Mouse (Mus musculus) heart, embryonic 14.5 days (tissue): ENCODE data around the gene Lemd1. TPM values are rescaled to one million over a fixed set of nuclear protein-coding genes. Genes with fewer than 3 reads are reported as not detected.

Source experiments
- ATAC-seq: fragments of 200-750 bp; cut with Nextera tagmentation; 2 replicates; pipeline ENCODE4 v1.8.0; 2017; ENCODE audit warnings: low read depth, moderate TSS enrichment; ENCODE audit not compliant: insufficient number of reproducible peaks, insufficient read depth, low FRiP score
- H3K27ac ChIP-seq, 2 experiments: fragments of 200-500 bp in 1 of 2; fragments of 300-500 bp in 1 of 2; sonication (generic) in 1 of 2; replicated peaks in 1 of 2; 2 replicates each; pipeline ENCODE4 v1.5.1; 2012 to 2014; ENCODE audit warnings: low read depth in 2 of 2, low read length in 2 of 2, control low read depth in 1 of 2, mild to moderate bottlenecking in 1 of 2, mixed read lengths in 1 of 2; ENCODE audit not compliant: control insufficient read depth in 1 of 2, insufficient read depth in 1 of 2
- H3K27me3 ChIP-seq: fragments of 300-500 bp; sonication (generic); 2 replicates; pipeline ENCODE4 v1.6.1; 2014; ENCODE audit warnings: mild to moderate bottlenecking, low read length, control low read depth; ENCODE audit not compliant: control insufficient read depth, insufficient read depth
- H3K36me3 ChIP-seq: fragments of 300-500 bp; sonication (generic); 2 replicates; pipeline ENCODE4 v1.6.1; 2014; ENCODE audit warnings: mild to moderate bottlenecking, control low read depth, low read length, mixed read lengths; ENCODE audit not compliant: control insufficient read depth, insufficient read depth
- H3K4me1 ChIP-seq, 2 experiments: fragments of 200-500 bp in 1 of 2; fragments of 300-500 bp in 1 of 2; sonication (generic) in 1 of 2; 2 replicates each; pipeline ENCODE4 v1.6.1; 2012 to 2014; ENCODE audit warnings: low read length in 2 of 2, control low read depth in 1 of 2, mixed read lengths in 1 of 2; ENCODE audit not compliant: control insufficient read depth in 2 of 2, insufficient read depth in 2 of 2
- H3K4me2 ChIP-seq: fragments of 300-500 bp; sonication (generic); 2 replicates; pipeline ENCODE4 v1.6.1; 2014; ENCODE audit warnings: mild to moderate bottlenecking, low read length
- H3K4me3 ChIP-seq, 2 experiments: fragments of 200-500 bp in 1 of 2; fragments of 300-500 bp in 1 of 2; sonication (generic) in 1 of 2; 2 replicates each; pipeline ENCODE4 v1.5.1; 2012 to 2014; ENCODE audit warnings: low read length in 2 of 2, mild to moderate bottlenecking in 2 of 2, control low read depth in 1 of 2, low read depth in 1 of 2, moderate library complexity in 1 of 2; ENCODE audit not compliant: control insufficient read depth in 1 of 2, insufficient read depth in 1 of 2
- H3K9ac ChIP-seq: fragments of 300-500 bp; sonication (generic); 2 replicates; pipeline ENCODE4 v1.6.1; 2014; ENCODE audit warnings: mild to moderate bottlenecking, low read length
- H3K9me3 ChIP-seq: fragments of 300-500 bp; sonication (generic); 2 replicates; pipeline ENCODE4 v1.6.1; 2016; ENCODE audit warnings: low read length, control low read depth; ENCODE audit not compliant: control insufficient read depth
- WGBS: fragments of 180-500 bp; shearing (Covaris S2); extraction: QIAGEN DNeasy Blood & Tissue Kit; methylation state at CpG from one replicate; pipeline ENCODE4 v1.1.7; 2014; 5-methylcytosine and 5-hydroxymethylcytosine counted together
- polyA plus RNA-seq: library from polyadenylated mRNA; unstranded; fragments of >200 nt; fragmentation: Nextera tagmentation; extraction: Ambion mirVana; gene quantifications from 2 replicates; pipeline ENCODE4 v1.2.1, GENCODE M21; 2014

The Lemd1 gene
- polyA plus RNA-seq, 1 experiment from 2014 or later = not detected

DNA sequence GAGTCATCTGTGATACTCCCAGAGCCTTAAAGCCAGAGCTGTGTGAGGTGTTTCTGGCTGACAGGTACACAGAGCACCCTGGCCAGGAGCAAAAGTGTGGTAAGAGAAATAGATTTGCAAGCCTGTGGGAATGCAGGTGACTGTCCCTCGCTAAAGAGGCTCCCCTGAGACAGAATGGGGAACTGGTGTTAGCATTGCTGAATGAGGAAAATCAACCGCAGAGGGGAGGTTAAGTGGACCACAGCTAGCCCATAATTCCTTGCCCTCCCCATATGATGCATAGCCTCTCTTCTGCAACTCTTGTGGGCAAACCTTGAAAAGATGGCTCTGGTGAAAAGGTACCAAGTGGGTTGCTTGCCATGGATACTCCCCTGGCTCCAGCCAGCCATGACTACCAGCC is 41.8 kb upstream of the Lemd1 start:
- no peak overlapping the region for H3K4me2 ChIP-seq
- H3K27ac ChIP-seq = no peak overlapping the region
- H3K4me3 ChIP-seq = no peak overlapping the region
- H3K9me3 ChIP-seq = no peaks in the 10 kb centered on the region
- H3K27me3 ChIP-seq = no peaks in the 10 kb centered on the region
- no peak for ATAC-seq
- peaks cover 29 to 37% of the 10 kb centered on the region in 2 experiments for H3K4me1 ChIP-seq
- no peaks in the 10 kb centered on the region for H3K36me3 ChIP-seq
- WGBS = 78% methylated on average over 2 of the region's 2 CpGs
- H3K9ac ChIP-seq = no peak overlapping the region

DNA sequence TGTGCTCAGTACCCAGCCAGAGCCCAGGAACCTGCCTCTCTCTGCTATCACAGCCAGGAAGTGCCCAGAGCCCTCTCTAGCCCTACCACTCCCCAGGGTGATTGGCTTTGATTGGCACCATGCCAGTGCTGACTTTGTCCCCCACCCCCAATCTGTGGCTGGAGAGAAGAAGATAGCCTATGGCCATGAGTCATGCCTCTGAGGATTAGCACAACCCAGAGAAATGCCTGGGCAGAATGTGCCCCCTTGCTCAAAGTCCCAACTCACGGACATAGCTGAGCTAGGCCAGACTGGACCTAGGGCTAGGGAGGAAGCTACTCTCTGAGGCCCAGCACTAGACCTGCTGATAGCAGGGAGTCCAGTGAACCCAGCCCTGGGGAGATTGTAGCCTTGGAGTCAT is 41.1 kb upstream of the Lemd1 start:
- H3K27ac ChIP-seq = peak overlapping the region; percentile 9 to 33; a peak in 1 of 4 replicates
- peak; percentile 51 for ATAC-seq
- WGBS = 9% methylated on average over 1 of the region's 1 CpGs
- no peaks in the 10 kb centered on the region for H3K36me3 ChIP-seq
- H3K9ac ChIP-seq = peak overlapping the region; percentile 51; the same call in 1 of the 2 replicates
- H3K9me3 ChIP-seq = no peaks in the 10 kb centered on the region
- no peaks in the 10 kb centered on the region for H3K27me3 ChIP-seq
- H3K4me1 ChIP-seq = peaks cover 29 to 37% of the 10 kb centered on the region in 2 experiments
- no peak overlapping the region for H3K4me2 ChIP-seq
- H3K4me3 ChIP-seq = no peak overlapping the region

DNA sequence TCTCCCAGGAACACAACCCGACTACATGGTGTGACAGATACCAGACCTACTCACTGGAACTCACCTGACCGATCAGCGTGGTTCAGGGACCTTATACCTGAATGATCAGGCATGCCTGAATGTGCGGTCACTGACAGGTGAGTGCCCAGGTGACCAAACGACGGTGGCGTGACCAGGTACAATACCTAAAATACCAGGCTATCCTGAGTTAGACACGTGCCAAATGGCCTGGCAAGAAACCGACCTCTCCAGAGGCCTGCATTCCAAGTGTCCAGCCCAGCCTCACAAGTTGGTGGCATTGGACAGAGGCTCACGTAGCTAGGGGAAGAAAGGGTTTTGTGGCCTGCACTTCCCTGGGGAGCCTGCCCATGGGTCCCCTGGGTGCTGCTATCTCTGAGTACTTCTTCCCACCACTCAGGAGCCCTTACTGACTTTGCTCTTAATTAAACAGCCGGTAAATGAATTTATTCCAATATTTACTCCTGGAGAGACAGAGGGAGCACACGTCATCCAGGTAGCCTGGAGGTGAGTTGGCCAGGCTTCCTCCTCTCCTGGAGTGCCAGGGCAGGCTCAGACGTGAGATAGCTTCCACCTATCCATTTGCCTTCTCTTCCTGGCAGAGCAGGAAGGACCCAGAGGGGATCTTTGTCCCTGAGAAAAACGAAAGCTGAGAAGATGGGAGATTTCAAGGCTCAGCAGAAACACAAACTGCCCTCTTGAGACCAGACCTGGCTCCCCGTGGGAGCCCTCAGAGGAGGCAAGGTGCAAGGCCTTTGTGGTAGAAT is 40.2 kb upstream of the Lemd1 start:
- Histone ChIP-seq H3K9ac (0 out of 2 replicates have a peak overlapping the region, but pooled peaks have one; percentile 13), H3K4me2 (no peak overlapping the region), H3K36me3 (no peaks in the 10 kb centered on the region), H3K4me1 (peaks cover 29 to 37% of the 10 kb centered on the region in 2 experiments), H3K27ac (no peak overlapping the region), H3K27me3 (no peaks in the 10 kb centered on the region), H3K4me3 (no peak overlapping the region), H3K9me3 (no peaks in the 10 kb centered on the region)
- WGBS = 66% methylated on average over 15 of the region's 15 CpGs
- no peak for ATAC-seq

DNA sequence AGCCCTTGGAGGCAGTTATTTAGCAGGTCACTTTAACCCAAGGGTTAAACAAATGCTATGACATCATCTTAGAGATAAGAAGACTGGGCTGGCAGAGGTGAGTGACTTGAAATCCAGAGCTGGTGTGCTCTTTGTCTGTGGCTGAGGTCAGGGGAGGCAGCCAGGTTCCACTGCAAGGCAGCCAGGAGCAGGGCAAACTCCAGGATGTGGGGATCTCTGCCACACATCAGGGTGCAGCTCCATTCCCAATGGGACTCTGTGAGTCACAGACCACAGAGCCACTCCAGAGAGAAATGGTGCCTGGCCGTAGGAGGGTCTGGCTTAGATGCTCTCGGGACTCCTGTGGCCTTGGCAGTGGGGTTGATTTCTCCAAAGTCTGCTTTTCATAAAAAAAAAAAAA is 39.3 kb upstream of the Lemd1 start:
- Histone ChIP-seq H3K27ac (0 out of 4 replicates have a peak overlapping the region, but pooled peaks of 1 of the 2 experiments have one; percentile 3), H3K4me2 (0 out of 2 replicates have a peak overlapping the region, but pooled peaks have one; percentile 3), H3K9ac (peak overlapping the region; percentile 38; the same call in 1 of the 2 replicates), H3K4me3 (no peak overlapping the region), H3K27me3 (no peaks in the 10 kb centered on the region), H3K4me1 (peaks cover 29 to 37% of the 10 kb centered on the region in 2 experiments), H3K9me3 (no peaks in the 10 kb centered on the region), H3K36me3 (no peaks in the 10 kb centered on the region)
- ATAC-seq = no peak
- WGBS = 36% methylated on average over 2 of the region's 2 CpGs

DNA sequence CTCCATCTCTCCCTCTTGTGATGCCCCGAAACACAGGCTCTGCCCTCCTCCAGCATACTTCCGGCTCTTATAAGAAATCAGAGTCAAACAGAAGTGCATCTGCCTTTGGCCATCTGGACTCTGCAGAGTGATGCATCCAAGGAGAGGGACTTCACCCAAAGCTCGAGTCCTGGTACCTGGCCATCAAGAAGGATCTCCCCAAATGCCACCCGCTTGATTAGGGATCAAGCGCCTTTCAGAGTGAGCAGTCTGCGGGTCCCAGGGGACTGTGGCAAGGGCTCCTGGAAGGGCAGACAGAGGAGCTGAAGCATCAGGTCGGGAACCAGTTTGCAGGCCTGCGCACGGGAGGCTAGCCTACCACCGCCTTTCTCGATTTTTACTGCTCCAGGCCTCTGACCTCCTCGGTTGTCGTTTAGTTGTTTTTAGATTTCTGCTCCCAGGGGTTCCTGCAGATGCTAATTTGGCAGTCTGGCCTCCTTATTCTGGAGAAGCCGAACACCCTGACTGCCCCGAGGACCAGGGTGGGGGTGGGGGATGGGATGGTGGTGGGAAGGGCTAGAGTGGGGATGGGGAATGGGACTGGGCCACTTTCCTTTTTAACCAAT is 38.0 kb upstream of the Lemd1 start:
- Histone ChIP-seq H3K4me3 (no peak overlapping the region), H3K9ac (no peak overlapping the region), H3K27me3 (peaks cover 8% of the 10 kb centered on the region), H3K9me3 (no peaks in the 10 kb centered on the region), H3K4me2 (no peak overlapping the region), H3K27ac (no peak overlapping the region), H3K36me3 (no peaks in the 10 kb centered on the region), H3K4me1 (peaks cover 29 to 40% of the 10 kb centered on the region in 2 experiments)
- 56% methylated on average over 15 of the region's 15 CpGs for WGBS
- no peak for ATAC-seq

DNA sequence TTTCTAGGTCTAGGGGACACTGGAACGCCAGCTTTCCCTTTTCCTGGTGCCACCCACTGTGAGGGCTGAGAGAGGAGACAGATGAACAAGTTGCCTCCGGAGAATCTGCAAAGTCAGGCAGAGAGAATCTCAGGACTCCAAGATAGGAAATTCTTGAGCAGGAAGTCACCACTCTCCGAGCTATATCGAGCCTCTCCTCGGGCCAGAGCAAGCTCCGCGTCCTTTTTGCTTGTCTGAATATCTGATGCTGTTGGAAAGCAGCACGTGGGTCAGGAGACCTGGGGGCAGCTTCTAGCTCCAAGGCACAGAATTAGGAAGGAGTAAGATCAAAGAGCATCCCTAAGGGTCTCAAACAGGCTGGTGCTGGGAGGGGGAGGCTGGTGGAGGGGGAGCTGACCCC is 37.5 kb upstream of the Lemd1 start:
- ATAC-seq = no peak
- no peak overlapping the region for H3K27ac ChIP-seq
- no peaks in the 10 kb centered on the region for H3K9me3 ChIP-seq
- H3K27me3 ChIP-seq = peaks cover 12% of the 10 kb centered on the region
- no peak overlapping the region for H3K9ac ChIP-seq
- H3K36me3 ChIP-seq = no peaks in the 10 kb centered on the region
- no peak overlapping the region for H3K4me2 ChIP-seq
- H3K4me1 ChIP-seq = peaks cover 29 to 40% of the 10 kb centered on the region in 2 experiments
- H3K4me3 ChIP-seq = no peak overlapping the region
- 12% methylated on average over 8 of the region's 8 CpGs for WGBS

DNA sequence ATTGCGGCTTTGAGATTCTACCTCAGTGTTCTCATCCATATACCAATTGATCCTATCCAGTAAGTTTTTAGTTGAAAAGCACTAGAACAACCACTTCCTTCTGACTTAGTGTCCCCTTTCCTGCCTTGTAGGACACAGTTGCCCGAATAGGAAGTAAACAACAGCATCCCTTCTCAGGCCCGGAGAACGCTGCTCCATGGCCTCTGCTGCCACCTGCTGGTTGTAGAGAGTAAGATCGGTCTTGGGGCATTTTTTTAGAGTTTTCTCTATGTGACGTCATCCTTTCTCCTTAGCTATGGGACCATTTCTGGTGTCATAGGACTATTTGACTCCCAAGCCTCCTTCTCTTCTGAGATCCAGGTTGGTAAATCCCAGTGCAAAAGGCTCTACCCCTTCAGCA is 35.5 kb upstream of the Lemd1 start:
- Histone ChIP-seq H3K27me3 (peaks cover 28% of the 10 kb centered on the region), H3K4me3 (no peak overlapping the region), H3K27ac (no peak overlapping the region), H3K9me3 (no peaks in the 10 kb centered on the region), H3K4me2 (no peak overlapping the region), H3K36me3 (no peaks in the 10 kb centered on the region), H3K4me1 (peaks cover 18 to 27% of the 10 kb centered on the region in 2 experiments), H3K9ac (no peak overlapping the region)
- ATAC-seq = no peak
- WGBS = 13% methylated on average over 6 of the region's 6 CpGs
